12 mouse cellular contexts compared by ENCODE assay signal in genomic region chr4:134596816-134597692, GRCm38 (mm10). TPM values are rescaled to one million over a fixed set of nuclear protein-coding genes. Genes with fewer than 3 reads are reported as not detected.
DNase-seq lines count a peak whose midpoint lies in the region; ATAC-seq and TF ChIP-seq lines count a peak whose summit lies in the region.
"Had no signal": no experiment of that assay in that cellular context is flagged by ENCODE, and none has a peak within 500 bp of the region (broad histone marks: within the 10 kb centered on the region; RNA-seq: fewer than 3 reads in every experiment).

No protein-coding gene starts in this region.

- no peak overlapping the region for H3K4me2 ChIP-seq in heart, embryonic 14.5 days (ENCODE audit: low read length)
- no peak overlapping the region for H3K4me2 ChIP-seq in stomach, postnatal 0 days (replicated peaks; ENCODE audit: low read depth)
- H3K4me2 ChIP-seq: embryonic facial prominence, embryonic 12.5 days; lung, embryonic 15.5 days; midbrain, embryonic 15.5 days had no signal

- peak overlapping the region; percentile 81 for H3K27ac ChIP-seq in gastrocnemius, adult 2 months
- H3K27ac ChIP-seq in heart, embryonic 14.5 days (replicated peaks in 1 of 2; ENCODE audit: control insufficient read depth in 1 of 2, insufficient read depth in 1 of 2, low read depth in 2 of 2, low read length in 2 of 2), result peak overlapping the region in 1 of 2 experiments; percentile 28; a peak in 1 of 4 replicates
- no peak overlapping the region for H3K27ac ChIP-seq in stomach, postnatal 0 days (replicated peaks)
- H3K27ac ChIP-seq: embryonic facial prominence, embryonic 12.5 days; lung, embryonic 15.5 days; midbrain, embryonic 15.5 days had no signal

- peaks cover 22 to 31% of the 10 kb centered on the region in 2 experiments for H3K4me1 ChIP-seq in heart, embryonic 14.5 days (ENCODE audit: control insufficient read depth in 2 of 2, insufficient read depth in 2 of 2, low read length in 2 of 2)
- H3K4me1 ChIP-seq in stomach, postnatal 0 days (replicated peaks; ENCODE audit: control insufficient read depth, insufficient read depth), result no peaks in the 10 kb centered on the region

- no peak overlapping the region for H3K9ac ChIP-seq in heart, embryonic 14.5 days (ENCODE audit: low read length)
- H3K9ac ChIP-seq in stomach, postnatal 0 days (ENCODE audit: low read length), result no peak overlapping the region
- H3K9ac ChIP-seq: embryonic facial prominence, embryonic 12.5 days; lung, embryonic 15.5 days; midbrain, embryonic 15.5 days had no signal

- no peak for TF ChIP-seq CTCF in gastrocnemius, adult 2 months (IDR thresholded peaks at IDR 0.05)
- no peak for TF ChIP-seq CTCF in stomach, postnatal 0 days (IDR thresholded peaks at IDR 0.05; ENCODE audit: low read depth)

- intact Hi-C loops in gastrocnemius, adult 2 months (cut with DNase I), result no loop called here

- H3K4me3 ChIP-seq in gastrocnemius, adult 2 months, result no peak overlapping the region
- H3K4me3 ChIP-seq in heart, embryonic 14.5 days (ENCODE audit: control insufficient read depth in 1 of 2, insufficient read depth in 1 of 2, low read depth in 1 of 2, low read length in 2 of 2), result no peak overlapping the region
- H3K4me3 ChIP-seq in stomach, postnatal 0 days (ENCODE audit: low read depth, low read length), result no peak overlapping the region
- H3K4me3 ChIP-seq: embryonic facial prominence, embryonic 12.5 days; lung, embryonic 15.5 days; midbrain, embryonic 15.5 days had no signal

- H3K36me3 ChIP-seq in heart, embryonic 14.5 days (ENCODE audit: control insufficient read depth, insufficient read depth, low read length), result no peaks in the 10 kb centered on the region
- no peaks in the 10 kb centered on the region for H3K36me3 ChIP-seq in stomach, postnatal 0 days (ENCODE audit: control insufficient read depth, insufficient read depth, low read length)
- H3K36me3 ChIP-seq: embryonic facial prominence, embryonic 12.5 days; lung, embryonic 15.5 days; midbrain, embryonic 15.5 days had no signal

- WGBS in heart, embryonic 14.5 days, result 52% methylated on average over 10 of the region's 10 CpGs
- WGBS in stomach, postnatal 0 days, result 62% methylated on average over 10 of the region's 10 CpGs

- no peaks in the 10 kb centered on the region for H3K9me3 ChIP-seq in heart, embryonic 14.5 days (ENCODE audit: control insufficient read depth, low read length)
- no peaks in the 10 kb centered on the region for H3K9me3 ChIP-seq in stomach, postnatal 0 days (ENCODE audit: control insufficient read depth, low read length)
- H3K9me3 ChIP-seq: embryonic facial prominence, embryonic 12.5 days; lung, embryonic 15.5 days; midbrain, embryonic 15.5 days had no signal

- peak; percentile 87 for DNase-seq in gastrocnemius, adult 2 months
- no peak for DNase-seq in gastrocnemius, postnatal 10 days
- DNase-seq in urinary bladder, postnatal 14 days (ENCODE audit: low spot score), result peak; percentile 23
- no peak for DNase-seq in urinary bladder, postnatal 25 days (ENCODE audit: low spot score)
- DNase-seq in stomach, postnatal 0 days (ENCODE audit: low spot score), result no peak
- no peak for DNase-seq in ovary, postnatal 10 days (ENCODE audit: low spot score)
- DNase-seq in embryo, embryonic 10.5 days (ENCODE audit: low spot score), result no peak
- DNase-seq: kidney, postnatal 25 days had no signal

- TF ChIP-seq EP300 in stomach, postnatal 0 days (optimal IDR thresholded peaks at IDR 0.05), result no peak

- H3K27me3 ChIP-seq in heart, embryonic 14.5 days (ENCODE audit: control insufficient read depth, insufficient read depth, low read length), result no peaks in the 10 kb centered on the region
- no peaks in the 10 kb centered on the region for H3K27me3 ChIP-seq in stomach, postnatal 0 days (ENCODE audit: control insufficient read depth, insufficient read depth, low read length)
- H3K27me3 ChIP-seq: embryonic facial prominence, embryonic 12.5 days; lung, embryonic 15.5 days; midbrain, embryonic 15.5 days had no signal

- ATAC-seq in heart, embryonic 14.5 days (ENCODE audit: insufficient number of reproducible peaks, insufficient read depth, low FRiP score, low read depth), result peak; percentile 27; the same call in 1 of the 2 replicates
- 0 out of 2 replicates have a peak, but pooled peaks have one; percentile 5 for ATAC-seq in stomach, postnatal 0 days (ENCODE audit: low FRiP score, low TSS enrichment)
- ATAC-seq: midbrain, embryonic 15.5 days had no signal

RNA-seq across cellular contexts. Expression of gene Selenon, which starts 45.1 kb away (rescaled TPM):
- 1 to 10 TPM; 4.4 to 6.3 TPM for total RNA-seq in gastrocnemius, adult 2 months (2021)
- 10 to 100 TPM; 22.3 to 28.7 TPM for total RNA-seq in gastrocnemius, postnatal 10 days (2021)
- polyA plus RNA-seq in heart, embryonic 14.5 days (2014; fragmentation: Nextera tagmentation; extraction: Ambion mirVana), result 41.5 and 43.6 TPM in 2 replicates
- 8.6 and 12.1 TPM in 2 replicates for polyA plus RNA-seq in stomach, postnatal 0 days (2015; fragmentation: Nextera tagmentation; extraction: Ambion mirVana)

Comparison
In these comparisons a context has a peak if more than half of its experiments do, and no peak if none do; other contexts are left out.
1. DNase-seq: peak in gastrocnemius, adult 2 months (single experiment) and urinary bladder, postnatal 14 days (single experiment); none in gastrocnemius, postnatal 10 days (single experiment), urinary bladder, postnatal 25 days (single experiment), stomach, postnatal 0 days (single experiment), ovary, postnatal 10 days (single experiment) and embryo, embryonic 10.5 days (single experiment).